Mouse (Mus musculus): ENCODE results near the gene Igf1r. TPM values are rescaled to one million over a fixed set of nuclear protein-coding genes. Genes with fewer than 3 reads are reported as not detected.

The Igf1r gene
- polyA plus RNA-seq, 1 experiment from 2014 or later: 9.5 TPM

DNA sequence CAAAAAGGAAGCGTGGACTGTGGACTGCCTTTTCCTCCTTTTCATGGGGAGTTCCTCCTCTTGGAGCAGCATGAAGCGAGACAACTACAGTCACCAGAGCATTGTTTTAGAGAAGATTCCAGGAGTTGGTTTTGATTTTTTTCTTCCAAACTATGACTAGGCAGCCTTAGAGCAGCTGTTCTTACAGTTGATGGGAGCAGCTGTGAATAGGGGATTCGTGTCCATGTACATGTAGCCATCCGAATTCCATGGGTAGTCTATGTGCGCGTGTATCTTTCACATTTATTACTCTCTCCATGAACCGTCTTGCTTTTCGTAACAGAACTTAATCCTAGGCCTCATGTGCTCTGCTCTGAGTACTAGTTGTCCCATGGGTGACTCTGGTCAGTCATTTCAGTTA, 199.8 kb downstream of the Igf1r start:
- H3K36me3 ChIP-seq (ENCODE audit: control insufficient read depth, insufficient read depth, low read length): no peaks in the 10 kb centered on the region
- peak overlapping the region; percentile 66 for H3K27ac ChIP-seq (ENCODE audit: low read length)
- ATAC-seq: no peak
- 85% methylated on average over 8 of the region's 8 CpGs for WGBS
- H3K4me3 ChIP-seq (ENCODE audit: low read length): no peak overlapping the region
- H3K27me3 ChIP-seq (replicated peaks; ENCODE audit: control insufficient read depth, insufficient read depth, low read length): no peaks in the 10 kb centered on the region
- no peak overlapping the region for H3K9ac ChIP-seq (ENCODE audit: low read depth, low read length)
- peaks cover 21% of the 10 kb centered on the region; the same call in 1 of the 2 replicates for H3K4me1 ChIP-seq (ENCODE audit: control insufficient read depth, insufficient read depth, low read length)
- no peaks in the 10 kb centered on the region for H3K9me3 ChIP-seq (ENCODE audit: control insufficient read depth, low read length)
- no peak overlapping the region for H3K4me2 ChIP-seq (ENCODE audit: low read depth, low read length)

DNA sequence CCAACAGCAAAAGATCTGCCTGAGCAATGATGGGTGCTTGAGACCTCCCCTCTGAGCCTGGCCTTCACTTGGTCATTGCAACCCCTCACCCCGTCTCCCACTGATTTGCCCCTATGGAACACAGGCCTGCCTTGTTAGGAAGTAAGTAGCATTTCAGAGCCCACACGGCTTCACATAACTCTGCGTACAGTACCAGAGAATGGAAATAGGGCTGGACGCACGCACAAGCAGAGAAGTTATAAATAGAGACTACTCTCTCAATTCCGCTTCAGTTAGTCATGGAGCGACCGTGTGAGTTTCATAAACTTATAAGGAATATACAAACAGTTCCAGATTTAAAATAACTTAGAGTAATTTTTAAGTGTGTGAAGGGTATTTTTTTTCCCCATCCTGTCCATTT, 200.6 kb downstream of the Igf1r start:
- ATAC-seq: peak; percentile 71
- Histone ChIP-seq H3K9me3 (ENCODE audit: control insufficient read depth, low read length) (no peaks in the 10 kb centered on the region), H3K27ac (ENCODE audit: low read length) (peak overlapping the region; percentile 69), H3K4me1 (ENCODE audit: control insufficient read depth, insufficient read depth, low read length) (peaks cover 21% of the 10 kb centered on the region; the same call in 1 of the 2 replicates), H3K4me3 (ENCODE audit: low read length) (no peak overlapping the region), H3K36me3 (ENCODE audit: control insufficient read depth, insufficient read depth, low read length) (no peaks in the 10 kb centered on the region), H3K9ac (ENCODE audit: low read depth, low read length) (peak overlapping the region; percentile 17; the same call in 1 of the 2 replicates), H3K4me2 (ENCODE audit: low read depth, low read length) (no peak overlapping the region), H3K27me3 (replicated peaks; ENCODE audit: control insufficient read depth, insufficient read depth, low read length) (no peaks in the 10 kb centered on the region)
- WGBS: 45% methylated on average over 8 of the region's 8 CpGs

DNA sequence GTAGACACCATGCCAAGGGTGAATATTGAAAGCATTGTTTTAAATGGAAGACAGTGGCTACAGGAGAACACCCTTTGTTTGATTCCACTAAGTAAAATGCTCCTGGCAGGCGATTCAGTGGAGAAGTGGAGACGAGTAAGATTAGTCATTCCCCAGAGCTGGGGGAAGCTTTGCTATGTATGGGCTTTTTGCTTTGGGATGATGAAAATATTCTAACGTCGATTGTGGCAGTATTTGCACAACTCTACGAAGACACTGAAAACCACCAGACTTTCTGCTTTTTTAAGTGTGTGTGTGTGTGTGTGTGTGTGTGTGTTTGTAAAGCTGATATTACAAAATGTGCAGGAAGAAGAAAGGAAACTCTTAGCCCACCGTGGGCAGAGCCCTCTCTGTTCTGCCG, 202.0 kb downstream of the Igf1r start:
- 42% methylated on average over 7 of the region's 7 CpGs for WGBS
- peaks cover 21% of the 10 kb centered on the region; the same call in 1 of the 2 replicates for H3K4me1 ChIP-seq (ENCODE audit: control insufficient read depth, insufficient read depth, low read length)
- peak overlapping the region; percentile 69 for H3K27ac ChIP-seq (ENCODE audit: low read length)
- H3K36me3 ChIP-seq (ENCODE audit: control insufficient read depth, insufficient read depth, low read length): no peaks in the 10 kb centered on the region
- H3K4me2 ChIP-seq (ENCODE audit: low read depth, low read length): no peak overlapping the region
- no peak for ATAC-seq
- no peak overlapping the region for H3K9ac ChIP-seq (ENCODE audit: low read depth, low read length)
- H3K9me3 ChIP-seq (ENCODE audit: control insufficient read depth, low read length): no peaks in the 10 kb centered on the region
- no peaks in the 10 kb centered on the region for H3K27me3 ChIP-seq (replicated peaks; ENCODE audit: control insufficient read depth, insufficient read depth, low read length)
- no peak overlapping the region for H3K4me3 ChIP-seq (ENCODE audit: low read length)

DNA sequence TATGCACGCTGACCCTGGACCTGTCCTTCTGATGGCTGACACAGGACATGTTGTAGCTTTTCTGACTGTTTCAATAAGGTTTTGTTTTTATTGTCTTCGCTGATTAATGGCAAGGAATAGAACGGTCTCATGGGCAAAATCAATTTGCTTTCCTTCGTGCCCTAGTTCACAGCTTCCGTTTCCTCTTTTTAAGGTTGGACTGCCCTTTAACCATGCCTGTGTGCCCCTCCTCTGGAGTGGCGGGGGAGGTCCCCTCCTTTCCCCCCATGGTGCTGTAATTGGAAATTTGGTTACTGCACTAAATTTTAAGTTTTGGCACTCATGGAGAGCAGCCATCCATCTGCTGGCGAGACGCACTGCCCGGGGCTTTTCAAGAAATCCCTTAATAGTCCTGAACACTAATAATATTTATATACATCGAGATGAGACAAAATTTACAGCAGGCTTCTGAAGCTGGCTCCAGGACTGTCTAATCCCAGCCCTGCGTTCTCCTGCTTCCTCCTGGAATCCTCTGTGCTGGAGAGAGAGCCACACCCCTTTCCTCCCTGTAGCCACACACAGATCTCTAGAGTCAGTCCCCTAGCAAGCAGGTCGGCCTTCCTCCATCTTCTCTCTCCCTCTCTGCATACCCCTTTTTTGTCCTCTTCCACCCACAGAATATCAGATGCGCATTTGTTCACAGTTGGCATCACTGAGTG, 207.6 kb downstream of the Igf1r start:
- no peak overlapping the region for H3K4me3 ChIP-seq (ENCODE audit: low read length)
- H3K9me3 ChIP-seq (ENCODE audit: control insufficient read depth, low read length): no peaks in the 10 kb centered on the region
- ATAC-seq: peak; percentile 65; the same call in 1 of the 2 replicates
- H3K27ac ChIP-seq (ENCODE audit: low read length): peak overlapping the region; percentile 4; the same call in 1 of the 2 replicates
- H3K4me2 ChIP-seq (ENCODE audit: low read depth, low read length): no peak overlapping the region
- H3K27me3 ChIP-seq (replicated peaks; ENCODE audit: control insufficient read depth, insufficient read depth, low read length): no peaks in the 10 kb centered on the region
- H3K9ac ChIP-seq (ENCODE audit: low read depth, low read length): no peak overlapping the region
- H3K36me3 ChIP-seq (ENCODE audit: control insufficient read depth, insufficient read depth, low read length): no peaks in the 10 kb centered on the region
- H3K4me1 ChIP-seq (ENCODE audit: control insufficient read depth, insufficient read depth, low read length): no peaks in the 10 kb centered on the region
- WGBS: 42% methylated on average over 13 of the region's 13 CpGs

DNA sequence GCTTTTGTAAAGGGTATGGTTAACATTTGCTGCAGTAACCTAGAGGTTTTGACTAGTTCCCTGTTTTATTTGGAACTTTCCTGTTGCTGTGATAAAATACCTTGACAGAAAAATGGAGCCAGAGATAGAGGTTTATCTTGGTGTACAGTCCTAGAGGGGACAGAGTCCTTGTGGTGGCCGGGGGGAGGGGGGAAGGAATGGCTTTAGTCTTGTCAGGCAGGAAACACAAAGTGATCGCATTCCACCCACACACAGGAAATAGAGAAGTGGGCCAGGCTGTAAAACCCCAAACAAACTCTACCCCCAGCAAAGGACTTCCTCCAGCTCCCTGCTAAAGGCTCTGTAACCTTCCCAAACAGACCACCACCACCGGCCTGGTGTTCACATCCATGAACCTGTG, 211.4 kb downstream of the Igf1r start:
- no peak overlapping the region for H3K4me3 ChIP-seq (ENCODE audit: low read length)
- no peaks in the 10 kb centered on the region for H3K36me3 ChIP-seq (ENCODE audit: control insufficient read depth, insufficient read depth, low read length)
- H3K4me2 ChIP-seq (ENCODE audit: low read depth, low read length): no peak overlapping the region
- H3K9ac ChIP-seq (ENCODE audit: low read depth, low read length): no peak overlapping the region
- no peaks in the 10 kb centered on the region for H3K27me3 ChIP-seq (replicated peaks; ENCODE audit: control insufficient read depth, insufficient read depth, low read length)
- no peak for ATAC-seq
- no peaks in the 10 kb centered on the region for H3K9me3 ChIP-seq (ENCODE audit: control insufficient read depth, low read length)
- no peaks in the 10 kb centered on the region for H3K4me1 ChIP-seq (ENCODE audit: control insufficient read depth, insufficient read depth, low read length)
- 52% methylated on average over 3 of the region's 3 CpGs for WGBS
- H3K27ac ChIP-seq (ENCODE audit: low read length): no peak overlapping the region

DNA sequence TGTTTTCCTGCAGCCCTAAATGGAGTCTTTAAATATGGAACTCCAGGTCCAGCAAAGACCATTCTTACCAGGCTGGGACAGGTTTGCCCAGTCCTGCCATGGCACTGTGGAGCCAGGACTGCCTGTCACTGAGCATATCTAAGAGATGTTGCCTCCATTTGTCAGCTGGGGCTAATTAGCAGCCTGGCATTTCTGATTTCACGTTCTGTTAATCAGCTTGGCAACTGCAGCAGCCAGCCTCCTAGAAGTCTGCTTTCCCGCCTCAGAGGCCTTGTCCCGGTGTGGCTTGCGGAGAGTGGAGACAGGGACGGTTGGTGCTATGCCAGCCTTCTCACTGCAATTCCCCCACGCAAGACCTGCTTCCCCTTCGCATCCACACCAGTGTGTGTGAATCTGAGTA, 220.1 kb downstream of the Igf1r start:
- Histone ChIP-seq H3K27ac (ENCODE audit: low read length) (no peak overlapping the region), H3K4me1 (ENCODE audit: control insufficient read depth, insufficient read depth, low read length) (no peaks in the 10 kb centered on the region), H3K36me3 (ENCODE audit: control insufficient read depth, insufficient read depth, low read length) (no peaks in the 10 kb centered on the region; the same call in 1 of the 2 replicates), H3K27me3 (replicated peaks; ENCODE audit: control insufficient read depth, insufficient read depth, low read length) (no peaks in the 10 kb centered on the region), H3K4me2 (ENCODE audit: low read depth, low read length) (no peak overlapping the region), H3K4me3 (ENCODE audit: low read length) (no peak overlapping the region), H3K9me3 (ENCODE audit: control insufficient read depth, low read length) (no peaks in the 10 kb centered on the region), H3K9ac (ENCODE audit: low read depth, low read length) (no peak overlapping the region)
- no peak for ATAC-seq
- WGBS: 89% methylated on average over 7 of the region's 7 CpGs

DNA sequence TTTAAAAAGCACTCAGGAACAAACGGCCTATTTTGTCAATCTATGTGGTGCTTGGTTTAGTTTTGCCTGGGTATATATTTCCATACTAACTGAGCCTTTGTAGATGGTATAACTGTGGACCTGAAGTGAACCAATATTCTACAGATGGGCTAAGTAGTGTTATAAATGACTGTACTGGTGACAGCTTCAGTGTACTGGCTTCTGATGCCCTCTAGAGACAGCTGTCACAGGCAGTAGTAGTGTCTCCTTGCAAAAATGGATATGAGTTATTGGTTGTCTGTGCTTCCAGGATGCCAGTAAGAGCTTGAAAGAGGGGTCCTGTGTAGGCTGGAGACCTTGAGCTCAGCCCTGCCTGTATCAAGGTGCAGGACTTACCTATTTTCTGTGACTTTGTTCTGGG, 227.0 kb downstream of the Igf1r start:
- Histone ChIP-seq H3K27ac (ENCODE audit: low read length) (no peak overlapping the region), H3K9me3 (ENCODE audit: control insufficient read depth, low read length) (no peaks in the 10 kb centered on the region), H3K4me3 (ENCODE audit: low read length) (no peak overlapping the region), H3K36me3 (ENCODE audit: control insufficient read depth, insufficient read depth, low read length) (no peaks in the 10 kb centered on the region), H3K4me1 (ENCODE audit: control insufficient read depth, insufficient read depth, low read length) (no peaks in the 10 kb centered on the region), H3K4me2 (ENCODE audit: low read depth, low read length) (no peak overlapping the region), H3K27me3 (replicated peaks; ENCODE audit: control insufficient read depth, insufficient read depth, low read length) (no peaks in the 10 kb centered on the region), H3K9ac (ENCODE audit: low read depth, low read length) (no peak overlapping the region)
- 93% methylated on average over 1 of the region's 1 CpGs for WGBS
- no peak for ATAC-seq

DNA sequence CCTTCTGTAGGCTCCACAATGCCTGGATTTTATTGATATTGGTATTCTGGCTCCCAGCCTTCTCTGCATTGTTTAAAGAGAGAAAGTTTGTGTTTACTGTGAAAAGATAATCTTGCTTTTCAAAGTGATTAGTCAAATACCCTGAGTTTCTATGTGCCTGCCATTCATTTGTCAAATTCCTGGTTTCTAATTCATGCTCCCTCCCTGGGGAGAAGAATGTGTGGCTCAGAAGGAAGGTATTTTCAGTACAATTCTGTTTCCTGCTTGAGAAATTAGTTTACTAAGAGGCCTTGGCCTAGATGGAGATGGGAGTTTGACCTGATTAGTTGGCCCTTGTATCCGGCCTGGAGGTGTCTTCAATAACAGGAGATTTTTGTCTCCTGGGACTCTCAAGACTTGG, 228.5 kb downstream of the Igf1r start:
- Histone ChIP-seq H3K4me1 (ENCODE audit: control insufficient read depth, insufficient read depth, low read length) (no peaks in the 10 kb centered on the region), H3K36me3 (ENCODE audit: control insufficient read depth, insufficient read depth, low read length) (no peaks in the 10 kb centered on the region), H3K4me2 (ENCODE audit: low read depth, low read length) (no peak overlapping the region), H3K4me3 (ENCODE audit: low read length) (no peak overlapping the region), H3K27me3 (replicated peaks; ENCODE audit: control insufficient read depth, insufficient read depth, low read length) (no peaks in the 10 kb centered on the region), H3K9ac (ENCODE audit: low read depth, low read length) (no peak overlapping the region), H3K9me3 (ENCODE audit: control insufficient read depth, low read length) (no peaks in the 10 kb centered on the region), H3K27ac (ENCODE audit: low read length) (no peak overlapping the region)
- no peak for ATAC-seq
- WGBS: 76% methylated on average over 1 of the region's 1 CpGs

DNA sequence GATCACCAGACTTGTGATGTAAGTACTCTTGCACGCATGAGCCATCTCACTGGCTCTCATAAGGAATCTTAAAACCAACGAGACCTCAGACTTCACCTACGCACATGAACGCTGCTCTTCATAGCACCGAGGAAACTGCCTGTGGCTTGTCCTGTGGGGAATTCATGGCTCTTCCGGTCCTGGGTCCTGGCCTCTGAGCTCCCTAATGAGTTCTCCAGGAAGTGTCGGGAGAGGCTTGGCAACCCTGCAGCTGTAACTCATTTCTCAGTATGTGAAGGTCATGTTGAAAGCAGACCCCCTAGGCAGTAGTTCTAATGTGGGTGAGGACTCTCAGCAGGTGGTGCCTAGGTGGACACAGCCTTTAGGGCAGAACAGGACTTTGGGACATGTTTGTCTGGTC, 229.4 kb downstream of the Igf1r start:
- no peaks in the 10 kb centered on the region for H3K36me3 ChIP-seq (ENCODE audit: control insufficient read depth, insufficient read depth, low read length)
- no peaks in the 10 kb centered on the region for H3K27me3 ChIP-seq (replicated peaks; ENCODE audit: control insufficient read depth, insufficient read depth, low read length)
- H3K9me3 ChIP-seq (ENCODE audit: control insufficient read depth, low read length): no peaks in the 10 kb centered on the region
- no peak overlapping the region for H3K4me3 ChIP-seq (ENCODE audit: low read length)
- no peaks in the 10 kb centered on the region for H3K4me1 ChIP-seq (ENCODE audit: control insufficient read depth, insufficient read depth, low read length)
- no peak overlapping the region for H3K9ac ChIP-seq (ENCODE audit: low read depth, low read length)
- ATAC-seq: no peak
- 80% methylated on average over 7 of the region's 7 CpGs for WGBS
- no peak overlapping the region for H3K27ac ChIP-seq (ENCODE audit: low read length)
- no peak overlapping the region for H3K4me2 ChIP-seq (ENCODE audit: low read depth, low read length)

DNA sequence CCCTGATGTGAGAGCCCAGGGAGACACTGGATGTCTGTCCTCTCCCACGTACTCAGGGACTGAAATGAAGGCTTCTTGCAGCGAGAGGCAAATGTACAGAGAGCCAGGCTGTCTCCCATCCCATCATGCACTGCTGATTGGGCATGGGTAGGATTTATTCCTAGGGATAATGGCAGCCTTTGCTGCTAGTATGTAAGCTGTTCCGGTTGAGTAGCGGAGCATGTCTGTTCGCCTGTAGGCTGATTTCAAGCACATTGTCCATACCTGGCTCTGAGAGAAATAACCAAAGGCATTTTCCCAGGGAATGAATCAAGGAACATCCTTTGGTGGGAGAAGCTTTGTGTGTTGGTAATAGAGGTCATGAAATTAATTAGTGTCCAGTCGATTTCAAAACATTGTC, 230.1 kb downstream of the Igf1r start:
- Histone ChIP-seq H3K4me2 (ENCODE audit: low read depth, low read length) (no peak overlapping the region), H3K27ac (ENCODE audit: low read length) (no peak overlapping the region), H3K9ac (ENCODE audit: low read depth, low read length) (no peak overlapping the region), H3K4me1 (ENCODE audit: control insufficient read depth, insufficient read depth, low read length) (no peaks in the 10 kb centered on the region), H3K9me3 (ENCODE audit: control insufficient read depth, low read length) (no peaks in the 10 kb centered on the region), H3K36me3 (ENCODE audit: control insufficient read depth, insufficient read depth, low read length) (0 out of 2 replicates have a peak, but pooled peaks cover 2% of the 10 kb centered on the region), H3K27me3 (replicated peaks; ENCODE audit: control insufficient read depth, insufficient read depth, low read length) (no peaks in the 10 kb centered on the region), H3K4me3 (ENCODE audit: low read length) (no peak overlapping the region)
- 86% methylated on average over 6 of the region's 6 CpGs for WGBS
- ATAC-seq: no peak
